Mouse (Mus musculus) MEL (cell line): Measurements from ENCODE around the gene Bpifb5. TPM values are rescaled to one million over a fixed set of nuclear protein-coding genes. Genes with fewer than 3 reads are reported as not detected.

Source experiments
- DNase-seq: peaks from one replicate; pipeline ENCODE4 v3.0.0; 2011; ENCODE audit warnings: low read depth, low spot score
- H3K27ac ChIP-seq: 2 replicates; pipeline ENCODE4 v1.5.1; 2012; ENCODE audit warnings: low read depth, mild to moderate bottlenecking, control low read depth, low read length, moderate library complexity; ENCODE audit not compliant: control insufficient read depth
- H3K27me3 ChIP-seq, 2 experiments: fragments of 150-350 bp in 1 of 2; sonication (generic) in 1 of 2; 2 replicates each; pipeline ENCODE4 v1.6.1; 2012; ENCODE audit warnings: low read length in 2 of 2, mild to moderate bottlenecking in 2 of 2, improper control_type of control experiment in 1 of 2, moderate library complexity in 1 of 2; ENCODE audit not compliant: insufficient read depth in 2 of 2, control insufficient read depth in 1 of 2
- H3K36me3 ChIP-seq, 2 experiments: 2 replicates each; pipeline ENCODE4 v1.6.1; 2012 to 2014; ENCODE audit warnings: low read length in 2 of 2, improper control_type of control experiment in 1 of 2, inconsistent platforms in 1 of 2, mild to moderate bottlenecking in 1 of 2; ENCODE audit not compliant: insufficient read depth in 2 of 2, control insufficient read depth in 1 of 2
- H3K4me1 ChIP-seq, 2 experiments: fragments of 150-350 bp in 1 of 2; sonication (generic) in 1 of 2; 2 replicates each; pipeline ENCODE4 v1.6.1; 2012; ENCODE audit warnings: low read length in 2 of 2, improper control_type of control experiment in 1 of 2, mild to moderate bottlenecking in 1 of 2; ENCODE audit not compliant: insufficient read depth in 2 of 2, control insufficient read depth in 1 of 2
- H3K4me3 ChIP-seq, 2 experiments: fragments of 150-350 bp in 1 of 2; sonication (generic) in 1 of 2; 2 replicates each; pipeline ENCODE4 v1.5.1; 2012; ENCODE audit warnings: low read depth in 2 of 2, low read length in 2 of 2, mild to moderate bottlenecking in 2 of 2, moderate library complexity in 2 of 2, control low read depth in 1 of 2, improper control_type of control experiment in 1 of 2; ENCODE audit not compliant: control insufficient read depth in 1 of 2, insufficient read depth in 1 of 2
- H3K79me2 ChIP-seq: 2 replicates; pipeline ENCODE4 v1.6.1; 2012; ENCODE audit warnings: mild to moderate bottlenecking, low read length, moderate library complexity; ENCODE audit not compliant: control insufficient read depth, poor library complexity, insufficient read depth
- H3K9ac ChIP-seq: 2 replicates; pipeline ENCODE4 v1.6.1; 2012; ENCODE audit warnings: low read depth, mild to moderate bottlenecking, control low read depth, low read length, moderate library complexity; ENCODE audit not compliant: control insufficient read depth, poor library complexity, severe bottlenecking
- H3K9me3 ChIP-seq: fragments of 150-350 bp; sonication (generic); replicated peaks from 2 replicates; pipeline ENCODE4 v1.6.1; 2012; ENCODE audit warnings: mild to moderate bottlenecking, low read length, improper control_type of control experiment, moderate library complexity; ENCODE audit not compliant: insufficient read depth
- E2F4 ChIP-seq: IDR thresholded peaks from 2 replicates; pipeline ENCODE4 v1.6.1; 2011; ENCODE audit warnings: low read depth, low read length, improper control_type of control experiment, borderline replicate concordance
- ELF1 ChIP-seq: IDR thresholded peaks from 2 replicates; pipeline ENCODE4 v1.6.1; 2014; ENCODE audit warnings: low read depth, mild to moderate bottlenecking, inconsistent platforms, low read length, improper control_type of control experiment, moderate library complexity
- ETS1 ChIP-seq: IDR thresholded peaks from 2 replicates; pipeline ENCODE4 v1.6.1; 2012; ENCODE audit warnings: low read depth, mild to moderate bottlenecking, inconsistent platforms, low read length, improper control_type of control experiment, moderate library complexity
- GABPA ChIP-seq: IDR thresholded peaks from 2 replicates; pipeline ENCODE4 v1.6.1; 2012; ENCODE audit warnings: low read depth, mild to moderate bottlenecking, inconsistent platforms, low read length, improper control_type of control experiment, moderate library complexity
- GATA1 ChIP-seq: IDR thresholded peaks from 2 replicates; pipeline ENCODE4 v1.6.1; 2011; ENCODE audit warnings: low read depth, low read length, improper control_type of control experiment
- JUND ChIP-seq: IDR thresholded peaks from 2 replicates; pipeline ENCODE4 v1.6.1; 2011; ENCODE audit warnings: low read depth, mild to moderate bottlenecking, improper control_type of control experiment, low read length
- KAT2A ChIP-seq: conservative IDR thresholded peaks from 2 replicates; pipeline ENCODE4 v1.6.1; 2012; ENCODE audit warnings: low read depth, low read length, improper control_type of control experiment, inconsistent platforms
- MAFK ChIP-seq: IDR thresholded peaks from 2 replicates; pipeline ENCODE4 v1.6.1; 2011; ENCODE audit warnings: low read depth, mild to moderate bottlenecking, low read length, improper control_type of control experiment, borderline replicate concordance
- MAX ChIP-seq: IDR thresholded peaks from 2 replicates; pipeline ENCODE4 v1.6.1; 2011; ENCODE audit warnings: low read length, improper control_type of control experiment
- MAZ ChIP-seq: IDR thresholded peaks from 2 replicates; pipeline ENCODE4 v1.6.1; 2012; ENCODE audit warnings: low read depth, mild to moderate bottlenecking, inconsistent platforms, low read length, improper control_type of control experiment
- MEF2A ChIP-seq: IDR thresholded peaks from 2 replicates; pipeline ENCODE4 v1.6.1; 2014; ENCODE audit warnings: low read depth, mild to moderate bottlenecking, inconsistent platforms, low read length, improper control_type of control experiment; ENCODE audit not compliant: poor library complexity, insufficient replicate concordance, severe bottlenecking; ENCODE audit errors: extremely low read depth
- MXI1 ChIP-seq: IDR thresholded peaks from 2 replicates; pipeline ENCODE4 v1.6.1; 2011; ENCODE audit warnings: mild to moderate bottlenecking, low read depth, low read length, improper control_type of control experiment
- MYB ChIP-seq: IDR thresholded peaks from 2 replicates; pipeline ENCODE4 v1.6.1; 2011; ENCODE audit warnings: mild to moderate bottlenecking, low read depth, low read length, improper control_type of control experiment
- POLR2A ChIP-seq, 2 experiments: IDR thresholded peaks; 2 replicates each; pipeline ENCODE4 v1.6.1; 2011 to 2012; ENCODE audit warnings: low read length in 2 of 2, mild to moderate bottlenecking in 2 of 2, control low read depth in 1 of 2, improper control_type of control experiment in 1 of 2, low read depth in 1 of 2, moderate library complexity in 1 of 2; ENCODE audit not compliant: control insufficient read depth in 1 of 2, insufficient read depth in 1 of 2, poor library complexity in 1 of 2
- POLR2AphosphoS5 ChIP-seq: IDR thresholded peaks from 2 replicates; pipeline ENCODE4 v1.6.1; 2012; ENCODE audit warnings: low read depth, borderline replicate concordance, mild to moderate bottlenecking, inconsistent platforms, low read length, moderate library complexity, mixed read lengths
- RCOR1 ChIP-seq: IDR thresholded peaks from 2 replicates; pipeline ENCODE4 v1.6.1; 2012; ENCODE audit warnings: low read depth, mild to moderate bottlenecking, inconsistent platforms, low read length, improper control_type of control experiment
- SMC3 ChIP-seq: IDR thresholded peaks from 2 replicates; pipeline ENCODE4 v1.6.1; 2011; ENCODE audit warnings: low read depth, low read length, improper control_type of control experiment
- TCF12 ChIP-seq: IDR thresholded peaks from 2 replicates; pipeline ENCODE4 v1.6.1; 2014; ENCODE audit warnings: low read depth, mild to moderate bottlenecking, inconsistent platforms, low read length, improper control_type of control experiment, moderate library complexity
- UBTF ChIP-seq: IDR thresholded peaks from 2 replicates; pipeline ENCODE4 v1.6.1; 2012; ENCODE audit warnings: low read depth, mild to moderate bottlenecking, inconsistent platforms, low read length, improper control_type of control experiment, moderate library complexity, borderline replicate concordance; ENCODE audit not compliant: insufficient read depth
- USF2 ChIP-seq, 2 experiments: IDR thresholded peaks; 2 replicates each; pipeline ENCODE4 v1.6.1; 2011 to 2012; ENCODE audit warnings: improper control_type of control experiment in 2 of 2, low read length in 2 of 2, borderline replicate concordance in 1 of 2, inconsistent platforms in 1 of 2, low read depth in 1 of 2, mild to moderate bottlenecking in 1 of 2; ENCODE audit not compliant: insufficient read depth in 1 of 2
- ZC3H11A ChIP-seq: IDR thresholded peaks from 2 replicates; pipeline ENCODE4 v1.6.1; 2012; ENCODE audit warnings: low read depth, mild to moderate bottlenecking, inconsistent platforms, low read length, improper control_type of control experiment
- polyA plus RNA-seq, 2 experiments: library from polyadenylated mRNA; stranded (reverse) in 1 of 2; unstranded in 1 of 2; fragments of >175 nt in 1 of 2; fragments of >200 nt in 1 of 2; gene quantifications; 2 replicates each; pipeline versions ENCODE4 v1.2.1 to v1.2.4; 2012; ENCODE audit warnings: low replicate concordance in 2 of 2, low read depth in 1 of 2; ENCODE audit not compliant: insufficient read length in 2 of 2, insufficient read depth in 1 of 2, missing spikeins in 1 of 2
- total RNA-seq: library from RNA; depleted of rRNA; stranded (reverse); fragments of 300-350 nt; gene quantifications from 2 replicates; pipeline ENCODE4 v1.2.3, GENCODE M21; 2012

The Bpifb5 gene
- total and polyA plus RNA-seq, 3 experiments = not detected

GRCm38 (mm10) chr2:154223917-154224273 lies 353 bp downstream of the Bpifb5 start:
- H3K9ac ChIP-seq = no peak overlapping the region
- no peak for TF ChIP-seq MEF2A
- no peak for TF ChIP-seq JUND
- TF ChIP-seq MYB = no peak
- no peak for TF ChIP-seq USF2 (IDR thresholded peaks at IDR 0.05; ENCODE audit: borderline replicate concordance in 1 of 2, insufficient read depth in 1 of 2, low read depth in 1 of 2, low read length in 2 of 2)
- no peak for TF ChIP-seq ETS1
- no peak for TF ChIP-seq RCOR1
- no peak for TF ChIP-seq POLR2A (IDR thresholded peaks at IDR 0.05; ENCODE audit: control insufficient read depth in 1 of 2, insufficient read depth in 1 of 2, low read depth in 1 of 2, low read length in 2 of 2, poor library complexity in 1 of 2)
- DNase-seq = no peak
- no peak overlapping the region for H3K4me3 ChIP-seq
- H3K9me3 ChIP-seq = no peaks in the 10 kb centered on the region
- H3K79me2 ChIP-seq = no peaks in the 10 kb centered on the region
- H3K4me1 ChIP-seq = no peaks in the 10 kb centered on the region
- no peaks in the 10 kb centered on the region for H3K27me3 ChIP-seq
- H3K27ac ChIP-seq = no peak overlapping the region
- H3K36me3 ChIP-seq = no peaks in the 10 kb centered on the region

GRCm38 (mm10) chr2:154226991-154227390 lies 3.4 kb downstream of the Bpifb5 start:
- Histone ChIP-seq H3K36me3 (no peaks in the 10 kb centered on the region), H3K4me1 (no peaks in the 10 kb centered on the region), H3K27me3 (no peaks in the 10 kb centered on the region), H3K9ac (no peak overlapping the region), H3K4me3 (no peak overlapping the region), H3K27ac (no peak overlapping the region), H3K9me3 (no peaks in the 10 kb centered on the region), H3K79me2 (no peaks in the 10 kb centered on the region)
- no peak for DNase-seq
- TF ChIP-seq ETS1 (no peak), GATA1 (no peak), ZC3H11A (no peak), MAZ (no peak), POLR2A (IDR thresholded peaks at IDR 0.05; ENCODE audit: control insufficient read depth in 1 of 2, insufficient read depth in 1 of 2, low read depth in 1 of 2, low read length in 2 of 2, poor library complexity in 1 of 2) (no peak), USF2 (IDR thresholded peaks at IDR 0.05; ENCODE audit: borderline replicate concordance in 1 of 2, insufficient read depth in 1 of 2, low read depth in 1 of 2, low read length in 2 of 2) (no peak), MXI1 (no peak), RCOR1 (no peak), MAFK (no peak), SMC3 (no peak), MYB (no peak), UBTF (no peak), POLR2AphosphoS5 (no peak), TCF12 (no peak), MAX (no peak), E2F4 (no peak), ELF1 (no peak), GABPA (no peak), KAT2A (no peak), MEF2A (no peak)
